Mouse (Mus musculus) embryonic facial prominence, embryonic 13.5 days (tissue): ENCODE measurements around the gene Ip6k3. TPM values are rescaled to one million over a fixed set of nuclear protein-coding genes. Genes with fewer than 3 reads are reported as not detected.
A peak's percentile ranks its signal among the peaks of the same experiment; 100 is the strongest.

Experiments used
- ATAC-seq: fragments of 200-750 bp; cut with Nextera tagmentation; 2 replicates; pipeline ENCODE4 v1.8.0; 2017; ENCODE audit warnings: low read depth; ENCODE audit not compliant: insufficient number of reproducible peaks, insufficient read depth, low FRiP score, low TSS enrichment
- H3K27ac ChIP-seq: fragments of 300-500 bp; sonication (generic); 2 replicates; pipeline ENCODE4 v1.5.1; 2015; ENCODE audit warnings: moderate library complexity, mild to moderate bottlenecking, inconsistent platforms
- H3K27me3 ChIP-seq: fragments of 300-500 bp; sonication (generic); 2 replicates; pipeline ENCODE4 v1.6.1; 2015; ENCODE audit warnings: mild to moderate bottlenecking, inconsistent platforms
- H3K36me3 ChIP-seq: fragments of 300-500 bp; sonication (generic); 2 replicates; pipeline ENCODE4 v1.6.1; 2015; ENCODE audit warnings: mild to moderate bottlenecking, inconsistent platforms
- H3K4me1 ChIP-seq: fragments of 300-500 bp; sonication (generic); 2 replicates; pipeline ENCODE4 v1.6.1; 2015; ENCODE audit warnings: inconsistent platforms
- H3K4me2 ChIP-seq: fragments of 300-500 bp; sonication (generic); 2 replicates; pipeline ENCODE4 v1.6.1; 2015; ENCODE audit warnings: moderate library complexity, mild to moderate bottlenecking, inconsistent platforms
- H3K4me3 ChIP-seq: fragments of 300-500 bp; sonication (generic); 2 replicates; pipeline ENCODE4 v1.5.1; 2015; ENCODE audit warnings: mild to moderate bottlenecking, inconsistent platforms
- H3K9ac ChIP-seq: fragments of 300-500 bp; sonication (generic); 2 replicates; pipeline ENCODE4 v1.6.1; 2015; ENCODE audit warnings: mild to moderate bottlenecking, inconsistent platforms
- H3K9me3 ChIP-seq: fragments of 300-500 bp; sonication (generic); 2 replicates; pipeline ENCODE4 v1.6.1; 2016; ENCODE audit warnings: inconsistent platforms
- WGBS: fragments of 180-500 bp; shearing (Covaris S2); methylation state at CpG from one replicate; pipeline ENCODE4 v1.1.7; 2015; ENCODE audit warnings: mixed read lengths; 5-methylcytosine and 5-hydroxymethylcytosine counted together
- polyA plus RNA-seq: library from polyadenylated mRNA; unstranded; fragments of >200 nt; fragmentation: Nextera tagmentation; extraction: Ambion mirVana; gene quantifications from 2 replicates; pipeline ENCODE4 v1.2.1, GENCODE M21; 2015

Ip6k3 gene
- polyA plus RNA-seq, 1 experiment from 2014 or later, result 0.42 TPM

DNA sequence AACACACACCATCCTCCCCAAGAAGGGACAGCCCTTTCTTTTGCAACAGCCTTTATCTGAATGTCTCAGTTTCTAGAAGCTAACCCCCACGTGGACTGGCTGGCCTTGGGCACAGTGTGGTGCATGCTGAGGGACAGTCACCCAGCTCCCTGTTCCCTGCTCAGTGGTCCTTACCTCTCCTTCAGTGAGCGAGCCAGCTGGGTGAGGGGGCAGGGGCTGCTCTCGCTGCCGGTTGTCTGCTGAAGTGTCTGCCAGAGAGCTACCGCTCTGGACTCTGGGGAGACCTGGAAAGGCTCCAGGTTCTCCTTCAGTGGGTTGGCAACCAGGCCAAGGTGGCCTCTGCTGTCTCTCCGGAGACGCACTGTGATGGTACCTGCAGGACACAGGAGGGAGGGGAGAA, 16.7 kb downstream of the Ip6k3 start:
- WGBS, result 62% methylated on average over 7 of the region's 7 CpGs
- Histone ChIP-seq H3K4me2 (no peak overlapping the region), H3K27ac (no peak overlapping the region), H3K9ac (no peak overlapping the region), H3K4me1 (peaks cover 77% of the 10 kb centered on the region), H3K4me3 (no peak overlapping the region), H3K36me3 (no peaks in the 10 kb centered on the region), H3K27me3 (no peaks in the 10 kb centered on the region), H3K9me3 (no peaks in the 10 kb centered on the region)
- ATAC-seq, result no peak

DNA sequence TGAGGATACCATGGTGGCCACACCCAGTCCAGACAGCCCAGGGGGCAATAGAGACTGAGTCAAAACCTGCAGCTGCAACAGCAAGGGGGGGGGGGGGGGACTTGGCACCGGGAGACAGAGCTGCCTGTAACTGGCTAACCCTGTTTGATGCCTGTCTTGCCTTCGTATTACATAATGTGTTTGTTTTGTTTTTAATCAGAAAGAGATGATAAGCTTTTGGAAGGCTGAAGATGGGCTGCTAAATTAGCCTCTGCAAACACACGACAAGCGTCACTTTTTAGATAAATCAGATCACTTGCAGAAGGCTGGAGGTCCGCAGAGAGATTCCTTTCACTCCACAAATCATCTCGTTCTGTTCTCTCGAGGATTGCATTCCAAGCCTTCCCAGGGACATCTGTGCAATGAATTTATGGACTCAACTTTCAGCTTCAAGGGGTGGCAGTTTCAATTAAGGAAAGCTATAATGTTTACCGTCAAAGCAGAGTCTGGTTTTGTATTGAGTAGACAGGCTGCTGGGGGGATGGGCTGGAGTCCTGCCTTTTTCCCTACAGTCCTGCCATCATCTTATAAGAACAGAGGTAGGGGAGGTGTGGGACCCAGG, 21.2 kb downstream of the Ip6k3 start:
- Histone ChIP-seq H3K9ac (0 out of 2 replicates have a peak overlapping the region, but pooled peaks have one; percentile 32), H3K27ac (peak overlapping the region; percentile 68; the same call in 1 of the 2 replicates), H3K36me3 (no peaks in the 10 kb centered on the region), H3K4me2 (peak overlapping the region; percentile 19), H3K9me3 (no peaks in the 10 kb centered on the region), H3K4me1 (peaks cover 63% of the 10 kb centered on the region), H3K27me3 (no peaks in the 10 kb centered on the region), H3K4me3 (no peak overlapping the region)
- ATAC-seq, result no peak
- WGBS, result 7% methylated on average over 8 of the region's 8 CpGs

DNA sequence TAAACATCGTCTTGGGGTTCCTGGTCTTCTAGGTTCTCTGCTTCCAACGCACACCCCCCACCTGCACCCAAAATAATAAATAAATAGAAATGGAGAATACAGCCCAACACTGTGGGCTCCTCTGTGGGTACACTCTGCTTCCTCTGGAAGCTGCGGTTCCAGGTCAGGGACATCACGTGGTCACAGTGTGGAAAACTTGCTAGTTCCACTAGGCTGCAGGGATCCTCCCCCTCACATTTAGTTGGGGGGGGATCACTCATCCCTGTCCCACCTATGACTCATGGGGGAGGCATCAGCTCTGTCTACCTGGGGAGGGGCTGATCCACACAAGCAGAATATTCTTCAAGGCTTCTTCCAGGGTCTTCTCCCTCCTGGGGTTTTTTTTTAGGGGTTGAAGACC, 23.4 kb downstream of the Ip6k3 start:
- no peak overlapping the region for H3K4me2 ChIP-seq
- no peak overlapping the region for H3K27ac ChIP-seq
- peaks cover 58% of the 10 kb centered on the region for H3K4me1 ChIP-seq
- H3K4me3 ChIP-seq, result no peak overlapping the region
- H3K9me3 ChIP-seq, result no peaks in the 10 kb centered on the region
- no peak for ATAC-seq
- H3K27me3 ChIP-seq, result no peaks in the 10 kb centered on the region
- H3K36me3 ChIP-seq, result no peaks in the 10 kb centered on the region
- WGBS, result 75% methylated on average over 4 of the region's 4 CpGs
- 0 out of 2 replicates have a peak overlapping the region, but pooled peaks have one; percentile 52 for H3K9ac ChIP-seq

DNA sequence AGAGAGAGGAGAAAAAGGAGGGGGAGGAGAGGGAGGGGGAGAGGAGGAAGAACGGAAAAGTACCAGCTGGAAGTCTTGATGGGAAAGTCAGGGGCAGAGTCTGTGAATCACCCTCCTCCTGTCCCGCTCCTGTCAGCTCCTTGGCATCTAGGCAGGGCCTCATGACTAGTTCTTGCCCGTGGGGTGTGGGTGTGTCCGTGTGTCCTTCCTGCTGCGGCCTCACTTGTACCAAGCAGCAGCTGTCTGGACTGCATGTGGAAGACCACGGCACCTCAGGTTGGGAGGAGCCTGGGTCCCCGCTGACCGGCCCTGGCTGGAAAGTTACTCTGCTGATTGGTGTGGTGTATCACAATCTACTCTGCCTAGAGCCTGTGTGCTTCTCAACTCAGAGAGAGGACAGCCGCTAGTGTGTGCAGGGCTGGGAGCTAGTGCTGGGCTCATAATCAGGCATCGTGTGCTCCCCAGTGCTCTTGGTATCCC, 25.6 kb downstream of the Ip6k3 start:
- H3K4me1 ChIP-seq, result peaks cover 51% of the 10 kb centered on the region
- no peaks in the 10 kb centered on the region for H3K9me3 ChIP-seq
- 35% methylated on average over 10 of the region's 10 CpGs for WGBS
- H3K27me3 ChIP-seq, result no peaks in the 10 kb centered on the region
- no peaks in the 10 kb centered on the region for H3K36me3 ChIP-seq
- H3K27ac ChIP-seq, result peak overlapping the region; percentile 41
- no peak overlapping the region for H3K9ac ChIP-seq
- no peak for ATAC-seq
- no peak overlapping the region for H3K4me2 ChIP-seq
- no peak overlapping the region for H3K4me3 ChIP-seq

DNA sequence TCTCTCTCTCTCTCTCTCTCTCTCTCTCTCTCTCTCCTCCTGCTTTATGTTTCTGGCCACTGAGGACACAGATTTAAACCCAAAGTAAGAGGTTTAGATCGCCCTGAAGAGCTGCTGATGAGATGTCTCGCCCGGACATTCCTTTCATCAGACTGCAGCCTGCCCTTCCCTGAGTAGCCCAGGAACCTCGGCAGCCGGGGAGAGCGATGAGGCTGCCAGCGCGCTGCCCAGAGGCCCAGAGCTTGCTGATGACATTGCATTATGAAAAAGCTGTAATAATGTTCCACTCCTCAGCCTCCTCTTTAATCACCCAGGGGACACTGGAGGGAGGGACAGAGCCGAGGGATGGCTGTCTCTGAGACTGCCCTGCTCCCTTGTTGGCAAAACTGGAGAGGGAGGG, 27.3 kb downstream of the Ip6k3 start:
- H3K4me1 ChIP-seq, result peaks cover 34% of the 10 kb centered on the region
- H3K27me3 ChIP-seq, result no peaks in the 10 kb centered on the region
- H3K9ac ChIP-seq, result no peak overlapping the region
- ATAC-seq, result no peak
- no peaks in the 10 kb centered on the region for H3K36me3 ChIP-seq
- 59% methylated on average over 9 of the region's 9 CpGs for WGBS
- H3K4me2 ChIP-seq, result no peak overlapping the region
- no peak overlapping the region for H3K4me3 ChIP-seq
- H3K9me3 ChIP-seq, result no peaks in the 10 kb centered on the region
- H3K27ac ChIP-seq, result no peak overlapping the region

DNA sequence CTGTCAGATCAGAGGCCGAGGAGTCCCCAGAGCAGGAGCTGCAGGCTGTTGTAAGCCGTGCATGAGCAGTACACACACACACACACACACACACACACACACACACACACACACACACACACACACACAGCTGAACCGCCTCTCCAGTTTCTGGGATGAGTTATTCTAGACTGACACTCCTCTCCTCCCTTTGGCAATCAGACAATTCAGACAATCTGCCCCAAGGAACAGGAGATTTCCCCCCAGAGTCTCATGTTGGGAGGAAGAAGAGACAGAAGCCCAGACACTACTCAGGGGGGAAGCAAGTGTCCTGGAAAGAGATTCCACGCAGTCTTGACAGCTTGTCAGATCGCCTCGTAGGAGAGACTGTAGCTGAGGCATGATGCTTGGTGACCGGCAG, 28.3 kb downstream of the Ip6k3 start:
- no peaks in the 10 kb centered on the region for H3K36me3 ChIP-seq
- H3K9me3 ChIP-seq, result no peaks in the 10 kb centered on the region
- no peak for ATAC-seq
- peaks cover 30% of the 10 kb centered on the region for H3K4me1 ChIP-seq
- H3K4me2 ChIP-seq, result no peak overlapping the region
- 36% methylated on average over 7 of the region's 7 CpGs for WGBS
- H3K9ac ChIP-seq, result no peak overlapping the region
- H3K27ac ChIP-seq, result no peak overlapping the region
- H3K27me3 ChIP-seq, result no peaks in the 10 kb centered on the region
- no peak overlapping the region for H3K4me3 ChIP-seq

DNA sequence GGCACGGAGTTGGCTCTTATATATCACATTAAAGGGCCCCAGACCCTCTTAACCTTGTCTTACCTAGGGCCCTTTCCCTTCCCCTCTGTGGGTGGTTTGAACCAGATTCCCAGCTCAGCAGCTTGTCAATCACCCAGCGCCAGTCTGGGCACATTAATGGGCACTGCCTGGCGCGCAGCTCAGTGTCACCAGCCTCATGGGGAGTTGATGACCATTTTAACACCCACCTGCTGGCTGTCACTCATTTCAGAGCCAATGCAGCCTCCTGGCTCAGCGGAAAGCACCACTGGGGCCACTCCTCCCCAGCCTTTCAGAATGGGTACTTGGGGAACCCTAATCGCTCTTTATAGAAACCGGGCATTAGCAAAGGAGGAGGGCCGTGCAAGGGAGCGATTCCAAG, 29.2 kb downstream of the Ip6k3 start:
- peaks cover 29% of the 10 kb centered on the region for H3K4me1 ChIP-seq
- H3K27ac ChIP-seq, result no peak overlapping the region
- no peaks in the 10 kb centered on the region for H3K36me3 ChIP-seq
- H3K27me3 ChIP-seq, result no peaks in the 10 kb centered on the region
- WGBS, result 72% methylated on average over 9 of the region's 9 CpGs
- no peak for ATAC-seq
- no peaks in the 10 kb centered on the region for H3K9me3 ChIP-seq
- no peak overlapping the region for H3K9ac ChIP-seq
- H3K4me2 ChIP-seq, result no peak overlapping the region
- H3K4me3 ChIP-seq, result no peak overlapping the region

DNA sequence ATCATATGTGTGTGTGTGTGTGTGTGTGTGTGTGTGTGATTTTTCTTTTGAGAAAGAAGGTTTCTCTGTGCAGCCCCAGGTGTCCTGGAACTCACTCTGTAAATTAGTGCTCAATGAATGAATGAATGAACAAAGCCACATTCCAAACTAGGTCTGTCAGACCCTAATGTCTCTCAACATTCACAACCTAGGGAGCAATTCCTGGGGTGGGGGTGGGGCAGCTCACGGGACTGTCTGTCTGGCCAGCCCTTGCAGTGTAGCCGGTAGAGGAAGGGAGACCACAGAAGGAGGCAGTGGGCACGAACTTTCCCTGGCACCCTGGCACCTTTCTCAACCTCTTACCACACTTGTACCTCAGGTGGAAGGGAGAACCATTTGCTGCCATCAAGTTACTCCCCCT, 32.9 kb downstream of the Ip6k3 start:
- peaks cover 44% of the 10 kb centered on the region for H3K4me1 ChIP-seq
- no peak for ATAC-seq
- H3K9ac ChIP-seq, result no peak overlapping the region
- H3K36me3 ChIP-seq, result 0 out of 2 replicates have a peak, but pooled peaks cover 8% of the 10 kb centered on the region
- WGBS, result 31% methylated on average over 3 of the region's 3 CpGs
- no peak overlapping the region for H3K27ac ChIP-seq
- no peak overlapping the region for H3K4me3 ChIP-seq
- no peaks in the 10 kb centered on the region for H3K27me3 ChIP-seq
- no peaks in the 10 kb centered on the region for H3K9me3 ChIP-seq
- H3K4me2 ChIP-seq, result no peak overlapping the region

DNA sequence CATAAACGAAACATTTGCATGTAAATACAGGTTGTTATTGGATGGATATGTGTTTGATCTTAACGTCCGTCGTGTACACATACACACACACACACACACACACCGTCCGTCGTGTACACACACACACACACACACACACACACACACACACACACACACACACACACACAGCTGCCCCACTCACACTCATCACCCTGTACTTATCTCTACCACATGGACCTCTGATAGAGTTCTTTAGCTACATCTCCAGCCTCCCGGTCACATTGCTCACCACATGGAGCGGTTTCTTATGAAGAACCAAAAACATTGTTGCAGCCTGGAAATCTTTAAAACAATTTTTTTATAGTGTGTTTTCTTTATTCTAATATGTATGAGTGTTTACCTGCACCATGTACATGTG, 33.4 kb downstream of the Ip6k3 start:
- H3K4me2 ChIP-seq, result peak overlapping the region; percentile 62
- H3K27ac ChIP-seq, result no peak overlapping the region
- 0 out of 2 replicates have a peak, but pooled peaks cover 8% of the 10 kb centered on the region for H3K36me3 ChIP-seq
- H3K9me3 ChIP-seq, result no peaks in the 10 kb centered on the region
- peak overlapping the region; percentile 84 for H3K9ac ChIP-seq
- no peak for ATAC-seq
- H3K4me1 ChIP-seq, result peaks cover 45% of the 10 kb centered on the region
- H3K27me3 ChIP-seq, result no peaks in the 10 kb centered on the region
- WGBS, result 34% methylated on average over 9 of the region's 9 CpGs
- peak overlapping the region; percentile 74 for H3K4me3 ChIP-seq

DNA sequence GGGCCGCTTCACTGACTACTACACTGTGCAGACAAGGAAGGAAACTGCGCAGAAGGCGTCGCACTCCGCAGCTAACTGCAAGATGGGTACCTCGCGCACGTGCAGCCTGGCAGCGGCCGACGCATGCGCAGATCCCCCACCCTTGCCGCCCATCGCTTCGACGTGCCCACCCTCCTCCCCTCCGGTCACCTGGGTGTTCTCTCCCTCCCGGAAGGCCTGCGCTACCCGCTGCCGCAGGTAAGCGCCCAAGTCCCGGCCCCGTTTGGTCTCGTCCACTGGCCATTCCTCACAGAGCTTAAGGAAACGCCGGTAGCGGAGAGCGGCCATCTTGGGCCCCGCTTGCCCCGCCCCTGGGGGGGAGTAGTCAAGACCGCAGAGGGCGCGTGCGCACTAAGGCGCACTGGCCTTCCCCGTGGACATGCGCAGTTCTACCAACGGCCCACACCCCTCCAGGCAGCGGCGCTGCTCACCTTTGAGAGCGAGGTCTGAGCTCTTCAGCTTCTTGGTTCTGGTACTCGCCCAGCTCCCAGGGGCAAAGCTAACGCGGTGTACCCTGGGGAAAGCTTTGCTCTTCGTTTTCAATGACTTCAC, 33.9 kb downstream of the Ip6k3 start, which contains the start of gene Uqcc2:
Uqcc2 (minus strand) TSS at position 366 of the 591 bp plus-strand sequence.
- H3K4me1 ChIP-seq, result peaks cover 42% of the 10 kb centered on the region

DNA sequence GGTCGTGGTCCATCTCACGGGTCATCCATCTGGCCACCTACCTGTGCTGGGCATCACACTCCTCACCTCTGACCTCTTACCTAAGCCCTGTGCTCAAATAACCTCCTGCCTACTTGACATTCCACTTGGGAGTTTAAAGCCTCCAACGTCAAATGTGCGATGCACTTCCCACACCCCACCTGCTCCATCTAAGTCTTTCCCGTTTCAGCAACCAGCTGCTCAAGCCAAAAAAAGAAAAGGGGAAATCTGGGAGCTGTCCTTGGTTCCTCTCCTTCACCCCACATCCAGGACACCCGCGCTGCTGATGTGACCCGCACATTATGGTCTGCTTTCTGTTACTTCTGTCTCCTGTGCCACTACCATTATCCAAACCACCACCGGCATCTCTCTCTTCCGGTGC, 35.4 kb downstream of the Ip6k3 start:
- WGBS, result 88% methylated on average over 10 of the region's 10 CpGs
- H3K9ac ChIP-seq, result 0 out of 2 replicates have a peak overlapping the region, but pooled peaks have one; percentile 21
- H3K4me1 ChIP-seq, result peaks cover 46% of the 10 kb centered on the region
- H3K36me3 ChIP-seq, result peaks cover 18% of the 10 kb centered on the region
- 0 out of 2 replicates have a peak overlapping the region, but pooled peaks have one; percentile 62 for H3K4me2 ChIP-seq
- ATAC-seq, result no peak
- no peaks in the 10 kb centered on the region for H3K9me3 ChIP-seq
- H3K27me3 ChIP-seq, result no peaks in the 10 kb centered on the region
- no peak overlapping the region for H3K27ac ChIP-seq
- H3K4me3 ChIP-seq, result no peak overlapping the region

More for the DNA sequence above, 33.9 kb downstream of the Ip6k3 start, which contains the start of gene Uqcc2:
- H3K36me3 ChIP-seq, result peaks cover 11% of the 10 kb centered on the region; the same call in 1 of the 2 replicates
- peak within 1 kb of the TSS; percentile 62 for H3K4me2 ChIP-seq
- peak; percentile 84 for ATAC-seq
- peak within 1 kb of the TSS; percentile 74 for H3K4me3 ChIP-seq
- no peaks in the 10 kb centered on the region for H3K9me3 ChIP-seq
- H3K27me3 ChIP-seq, result no peaks in the 10 kb centered on the region
- peak within 1 kb of the TSS; percentile 82 for H3K27ac ChIP-seq
- WGBS, result under 1% methylated on average over 46 of the region's 46 CpGs
- peak within 1 kb of the TSS; percentile 84 for H3K9ac ChIP-seq

DNA sequence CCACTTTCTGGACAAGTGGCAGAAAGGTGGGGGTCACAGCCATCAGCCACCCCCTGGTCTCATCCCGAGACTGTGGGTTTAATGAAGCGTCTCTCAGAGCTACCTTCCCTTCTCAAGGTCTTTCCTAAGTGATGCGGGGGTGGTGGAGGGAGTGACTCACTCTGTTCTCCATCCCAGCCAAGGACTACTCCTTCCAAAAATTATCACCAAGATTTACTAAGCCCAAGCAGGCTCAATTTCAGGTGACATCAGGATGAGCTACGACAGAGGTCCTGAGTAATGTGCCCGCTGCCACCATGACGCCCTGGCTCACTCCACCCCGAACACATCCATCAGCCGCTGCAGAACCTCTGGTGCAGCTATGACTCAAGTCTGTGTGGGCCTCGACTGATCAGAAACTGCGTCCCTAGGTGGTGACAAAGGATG, 36.3 kb downstream of the Ip6k3 start:
- H3K4me2 ChIP-seq, result no peak overlapping the region
- H3K36me3 ChIP-seq, result peaks cover 20% of the 10 kb centered on the region
- WGBS, result 87% methylated on average over 10 of the region's 10 CpGs
- ATAC-seq, result no peak
- H3K27me3 ChIP-seq, result no peaks in the 10 kb centered on the region
- no peaks in the 10 kb centered on the region for H3K9me3 ChIP-seq
- no peak overlapping the region for H3K27ac ChIP-seq
- H3K9ac ChIP-seq, result 0 out of 2 replicates have a peak overlapping the region, but pooled peaks have one; percentile 32
- H3K4me3 ChIP-seq, result no peak overlapping the region
- peaks cover 46% of the 10 kb centered on the region for H3K4me1 ChIP-seq
